Mouse (Mus musculus) cerebellum, adult 2 months (tissue): ENCODE measurements around the gene Naaladl1.

Experiments
- CTCF ChIP-seq: fragments of 200-500 bp; IDR thresholded peaks from 2 replicates; pipeline ENCODE4 v1.5.1; 2011; ENCODE audit warnings: low read depth, mild to moderate bottlenecking, control low read depth, low read length, moderate library complexity, borderline replicate concordance; ENCODE audit not compliant: insufficient read depth
- POLR2A ChIP-seq: fragments of 200-500 bp; IDR thresholded peaks from 2 replicates; pipeline ENCODE4 v1.6.1; 2011; ENCODE audit warnings: low read length, control low read depth, borderline replicate concordance; ENCODE audit not compliant: insufficient read depth

DNA sequence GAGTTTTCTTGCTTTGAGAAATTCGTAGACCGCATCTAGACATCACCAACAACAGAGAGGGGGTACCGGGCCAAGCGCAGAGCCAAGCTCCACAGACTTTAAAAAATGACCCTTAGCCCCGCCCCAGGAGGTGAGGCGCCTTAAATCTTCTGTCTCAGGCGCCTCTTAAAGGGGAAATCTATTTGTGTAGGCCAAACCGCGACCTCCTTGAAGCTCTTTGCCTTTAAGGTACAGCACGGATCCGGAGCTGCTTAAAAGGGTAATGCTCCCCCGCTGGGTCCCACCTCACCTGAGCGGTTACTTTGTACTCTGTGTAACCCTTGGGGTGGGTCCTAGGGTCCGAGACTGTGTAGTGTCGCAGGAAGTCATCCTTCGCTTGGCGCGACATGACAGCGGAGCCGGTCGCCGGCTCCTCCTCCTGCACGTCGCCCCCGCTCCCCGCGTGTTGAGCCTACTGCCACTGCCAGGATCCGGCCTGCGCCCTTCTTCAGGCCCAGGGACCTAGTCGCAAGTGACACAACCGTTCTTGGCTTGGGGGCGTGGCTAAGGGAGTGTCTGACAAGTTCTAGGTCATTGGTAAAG, 22.3 kb downstream of the Naaladl1 start, which contains the start of gene Snx15:
- TF ChIP-seq CTCF (no peak), POLR2A (peak; percentile 67; the same call in 1 of the 2 replicates)
